Mouse (Mus musculus): ENCODE results near the gene Fgf16. TPM values are rescaled to one million over a fixed set of nuclear protein-coding genes. Genes with fewer than 3 reads are reported as not detected.

Gene Fgf16
- polyA plus RNA-seq (2014; fragmentation: Nextera tagmentation; extraction: Ambion mirVana), result 0.13 and 0.29 TPM in 2 replicates

DNA sequence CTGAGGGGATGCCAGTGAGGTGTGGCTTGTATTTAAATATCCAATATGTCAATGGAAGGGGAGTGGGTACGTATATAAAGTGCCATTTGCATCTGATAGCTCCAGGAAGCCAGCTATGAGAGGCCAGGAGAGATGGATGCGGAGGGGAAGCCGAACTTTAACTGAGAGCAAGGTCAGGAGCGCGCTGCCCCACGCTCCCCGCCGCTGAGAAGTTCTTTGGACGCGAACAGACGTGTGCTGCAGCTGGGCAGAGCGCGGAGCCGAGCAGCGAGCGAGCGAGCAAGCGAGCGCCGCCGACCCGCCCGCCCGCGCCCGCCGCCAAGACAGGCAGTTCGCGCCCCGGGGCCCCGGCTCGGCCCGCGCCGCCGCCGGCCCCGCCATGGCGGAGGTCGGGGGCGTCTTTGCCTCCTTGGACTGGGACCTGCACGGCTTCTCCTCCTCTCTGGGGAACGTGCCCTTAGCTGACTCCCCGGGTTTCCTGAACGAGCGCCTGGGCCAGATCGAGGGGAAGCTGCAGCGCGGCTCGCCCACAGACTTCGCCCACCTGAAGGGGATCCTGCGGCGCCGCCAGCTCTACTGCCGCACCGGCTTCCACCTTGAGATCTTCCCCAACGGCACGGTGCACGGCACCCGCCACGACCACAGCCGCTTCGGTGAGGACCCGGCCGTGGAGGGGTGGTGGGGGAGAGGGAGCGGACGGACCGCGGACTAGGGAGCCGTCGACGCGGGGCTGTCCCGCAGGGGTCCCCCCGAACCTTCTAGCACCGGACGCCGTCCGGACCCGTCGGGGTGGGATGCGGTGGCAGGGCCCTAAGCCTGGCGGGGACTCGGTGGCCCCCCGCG lies at the start of gene Fgf16:
Gene Fgf16 (plus strand): TSS at position 118 of the 843 bp plus-strand sequence.
- H3K4me3 ChIP-seq (ENCODE audit: low read depth, low read length), result peak within 1 kb of the TSS; percentile 30
- H3K27ac ChIP-seq (replicated peaks; ENCODE audit: low read depth, low read length), result no peak within 1 kb of the TSS
- H3K9me3 ChIP-seq (replicated peaks; ENCODE audit: control insufficient read depth, low read length), result no peaks in the 10 kb centered on the region
- ATAC-seq (replicated peaks; ENCODE audit: insufficient number of reproducible peaks, low FRiP score, low TSS enrichment, low read depth) (no peak), DNase-seq (ENCODE audit: low spot score) (peak; percentile 2)
- H3K27me3 ChIP-seq (ENCODE audit: control insufficient read depth, insufficient read depth, low read length), result peaks cover 28% of the 10 kb centered on the region
- H3K4me1 ChIP-seq (ENCODE audit: control insufficient read depth, insufficient read depth, low read length), result no peaks in the 10 kb centered on the region; the same call in 1 of the 2 replicates
- WGBS, result 17% methylated on average over 50 of the region's 86 CpGs
- H3K36me3 ChIP-seq (replicated peaks; ENCODE audit: control insufficient read depth, insufficient read depth, low read depth, low read length), result no peaks in the 10 kb centered on the region
- H3K4me2 ChIP-seq (ENCODE audit: low read depth, low read length), result peak within 1 kb of the TSS; percentile 56
- peak within 1 kb of the TSS; percentile 13; the same call in 1 of the 2 replicates for H3K9ac ChIP-seq (replicated peaks; ENCODE audit: low read length)

GRCm38 (mm10) chrX:105714740-105715139 lies 49.3 kb upstream of the Fgf16 start:
- no peak overlapping the region for H3K27ac ChIP-seq (replicated peaks; ENCODE audit: low read depth, low read length)
- no peaks in the 10 kb centered on the region for H3K4me1 ChIP-seq (ENCODE audit: control insufficient read depth, insufficient read depth, low read length)
- H3K4me2 ChIP-seq (ENCODE audit: low read depth, low read length), result no peak overlapping the region
- DNase-seq (ENCODE audit: low spot score), result no peak
- no peak for ATAC-seq (replicated peaks; ENCODE audit: insufficient number of reproducible peaks, low FRiP score, low TSS enrichment, low read depth)
- 84% methylated on average over 4 of the region's 4 CpGs for WGBS
- H3K9ac ChIP-seq (replicated peaks; ENCODE audit: low read length), result no peak overlapping the region
- H3K4me3 ChIP-seq (ENCODE audit: low read depth, low read length), result no peak overlapping the region
- no peaks in the 10 kb centered on the region for H3K9me3 ChIP-seq (replicated peaks; ENCODE audit: control insufficient read depth, low read length)
- H3K36me3 ChIP-seq (replicated peaks; ENCODE audit: control insufficient read depth, insufficient read depth, low read depth, low read length), result no peaks in the 10 kb centered on the region
- H3K27me3 ChIP-seq (ENCODE audit: control insufficient read depth, insufficient read depth, low read length), result no peaks in the 10 kb centered on the region

DNA sequence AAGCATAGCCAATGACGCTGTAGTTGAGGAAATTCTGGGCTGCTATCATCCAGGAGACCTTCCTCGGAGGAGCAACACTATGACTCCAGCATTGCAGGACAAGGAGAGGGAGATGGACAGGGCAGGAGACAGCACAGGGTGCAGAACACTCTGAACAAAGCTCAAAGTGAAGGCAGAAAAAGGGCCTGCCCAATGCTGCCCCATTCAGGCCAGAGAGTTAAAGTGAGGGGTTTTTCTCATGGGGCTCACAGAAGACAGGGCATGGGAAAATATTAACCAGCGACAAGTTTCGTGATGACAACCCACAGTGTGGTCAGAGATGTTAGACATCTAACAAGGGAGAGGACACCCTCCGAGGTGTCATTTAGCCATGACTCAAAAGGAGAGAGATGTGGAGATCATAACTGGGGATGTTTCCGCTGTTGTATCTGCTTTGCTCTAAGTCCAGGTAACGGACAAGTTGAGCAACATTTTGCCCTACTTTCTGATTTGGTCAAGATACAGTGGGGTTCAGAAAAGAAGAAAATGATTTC lies 48.2 kb upstream of the Fgf16 start:
- Histone ChIP-seq H3K9me3 (replicated peaks; ENCODE audit: control insufficient read depth, low read length) (no peaks in the 10 kb centered on the region), H3K27me3 (ENCODE audit: control insufficient read depth, insufficient read depth, low read length) (no peaks in the 10 kb centered on the region), H3K36me3 (replicated peaks; ENCODE audit: control insufficient read depth, insufficient read depth, low read depth, low read length) (no peaks in the 10 kb centered on the region)

DNA sequence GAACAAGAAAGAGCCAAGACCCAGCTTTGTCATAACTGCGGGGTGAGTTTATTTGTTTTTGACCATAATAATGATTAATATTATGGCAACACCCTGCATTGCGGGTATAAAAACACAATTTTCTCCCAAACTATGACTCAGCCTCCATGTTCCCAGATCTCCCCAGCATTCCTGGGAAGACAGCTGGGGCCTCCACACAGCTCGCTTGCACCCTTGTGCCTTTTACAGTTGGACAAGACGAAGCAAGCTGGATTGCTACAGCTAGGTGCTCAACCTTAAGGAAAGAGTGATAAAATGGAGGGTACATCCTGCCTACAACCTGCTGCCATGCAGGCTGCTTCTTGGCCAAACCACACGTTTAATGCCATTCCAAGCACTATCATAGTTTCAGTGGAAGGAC lies 45.7 kb upstream of the Fgf16 start:
- H3K27ac ChIP-seq (replicated peaks; ENCODE audit: low read depth, low read length), result no peak overlapping the region
- no peak for DNase-seq (ENCODE audit: low spot score)
- no peak for ATAC-seq (replicated peaks; ENCODE audit: insufficient number of reproducible peaks, low FRiP score, low TSS enrichment, low read depth)
- no peak overlapping the region for H3K4me3 ChIP-seq (ENCODE audit: low read depth, low read length)
- H3K9ac ChIP-seq (replicated peaks; ENCODE audit: low read length), result no peak overlapping the region
- 87% methylated on average over 5 of the region's 5 CpGs for WGBS
- no peaks in the 10 kb centered on the region for H3K27me3 ChIP-seq (ENCODE audit: control insufficient read depth, insufficient read depth, low read length)
- no peak overlapping the region for H3K4me2 ChIP-seq (ENCODE audit: low read depth, low read length)
- no peaks in the 10 kb centered on the region for H3K36me3 ChIP-seq (replicated peaks; ENCODE audit: control insufficient read depth, insufficient read depth, low read depth, low read length)
- H3K9me3 ChIP-seq (replicated peaks; ENCODE audit: control insufficient read depth, low read length), result no peaks in the 10 kb centered on the region
- H3K4me1 ChIP-seq (ENCODE audit: control insufficient read depth, insufficient read depth, low read length), result no peaks in the 10 kb centered on the region

More for the DNA sequence above, 48.2 kb upstream of the Fgf16 start:
- Histone ChIP-seq H3K4me2 (ENCODE audit: low read depth, low read length) (no peak overlapping the region), H3K27ac (replicated peaks; ENCODE audit: low read depth, low read length) (no peak overlapping the region), H3K4me3 (ENCODE audit: low read depth, low read length) (no peak overlapping the region), H3K4me1 (ENCODE audit: control insufficient read depth, insufficient read depth, low read length) (no peaks in the 10 kb centered on the region), H3K9ac (replicated peaks; ENCODE audit: low read length) (no peak overlapping the region)
- ATAC-seq (replicated peaks; ENCODE audit: insufficient number of reproducible peaks, low FRiP score, low TSS enrichment, low read depth) (no peak), DNase-seq (ENCODE audit: low spot score) (no peak)
- WGBS, result 86% methylated on average over 7 of the region's 7 CpGs

- H3K9me3 ChIP-seq (replicated peaks; ENCODE audit: control insufficient read depth, low read length), result no peaks in the 10 kb centered on the region
- WGBS, result 91% methylated on average over 5 of the region's 5 CpGs
- H3K4me1 ChIP-seq (ENCODE audit: control insufficient read depth, insufficient read depth, low read length), result no peaks in the 10 kb centered on the region
- no peak overlapping the region for H3K9ac ChIP-seq (replicated peaks; ENCODE audit: low read length)
- no peaks in the 10 kb centered on the region for H3K27me3 ChIP-seq (ENCODE audit: control insufficient read depth, insufficient read depth, low read length)
- no peak overlapping the region for H3K4me2 ChIP-seq (ENCODE audit: low read depth, low read length)
- no peaks in the 10 kb centered on the region for H3K36me3 ChIP-seq (replicated peaks; ENCODE audit: control insufficient read depth, insufficient read depth, low read depth, low read length)
- ATAC-seq (replicated peaks; ENCODE audit: insufficient number of reproducible peaks, low FRiP score, low TSS enrichment, low read depth), result no peak
- no peak for DNase-seq (ENCODE audit: low spot score)
- no peak overlapping the region for H3K4me3 ChIP-seq (ENCODE audit: low read depth, low read length)
- no peak overlapping the region for H3K27ac ChIP-seq (replicated peaks; ENCODE audit: low read depth, low read length)
Observed at GRCm38 (mm10) chrX:105718943-105719342, 45.1 kb upstream of the Fgf16 start.

DNA sequence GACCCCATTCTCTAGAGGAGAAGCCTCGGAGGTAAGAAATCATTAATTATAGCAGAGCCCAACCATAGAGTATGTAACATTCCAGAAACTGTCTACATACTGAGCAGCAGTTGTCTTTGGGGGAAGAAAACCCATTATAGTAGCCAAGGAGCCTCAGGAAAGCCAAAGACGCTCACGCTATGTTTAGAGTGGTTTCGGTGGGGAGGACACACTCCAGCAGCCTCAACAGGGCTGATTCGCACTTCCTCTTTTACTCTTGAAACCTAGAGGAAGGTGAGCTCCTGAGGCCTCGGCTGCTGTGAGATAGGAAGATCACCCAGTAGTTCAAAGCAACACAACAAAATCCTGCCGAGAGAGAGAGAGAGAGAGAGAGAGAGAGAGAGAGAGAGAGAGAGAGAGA lies 39.9 kb upstream of the Fgf16 start:
- Histone ChIP-seq H3K36me3 (replicated peaks; ENCODE audit: control insufficient read depth, insufficient read depth, low read depth, low read length) (no peaks in the 10 kb centered on the region), H3K27ac (replicated peaks; ENCODE audit: low read depth, low read length) (no peak overlapping the region), H3K9me3 (replicated peaks; ENCODE audit: control insufficient read depth, low read length) (no peaks in the 10 kb centered on the region), H3K4me3 (ENCODE audit: low read depth, low read length) (no peak overlapping the region), H3K9ac (replicated peaks; ENCODE audit: low read length) (no peak overlapping the region), H3K4me2 (ENCODE audit: low read depth, low read length) (no peak overlapping the region), H3K27me3 (ENCODE audit: control insufficient read depth, insufficient read depth, low read length) (no peaks in the 10 kb centered on the region), H3K4me1 (ENCODE audit: control insufficient read depth, insufficient read depth, low read length) (no peaks in the 10 kb centered on the region)
- 84% methylated on average over 7 of the region's 7 CpGs for WGBS
- ATAC-seq (replicated peaks; ENCODE audit: insufficient number of reproducible peaks, low FRiP score, low TSS enrichment, low read depth), result no peak
- no peak for DNase-seq (ENCODE audit: low spot score)

DNA sequence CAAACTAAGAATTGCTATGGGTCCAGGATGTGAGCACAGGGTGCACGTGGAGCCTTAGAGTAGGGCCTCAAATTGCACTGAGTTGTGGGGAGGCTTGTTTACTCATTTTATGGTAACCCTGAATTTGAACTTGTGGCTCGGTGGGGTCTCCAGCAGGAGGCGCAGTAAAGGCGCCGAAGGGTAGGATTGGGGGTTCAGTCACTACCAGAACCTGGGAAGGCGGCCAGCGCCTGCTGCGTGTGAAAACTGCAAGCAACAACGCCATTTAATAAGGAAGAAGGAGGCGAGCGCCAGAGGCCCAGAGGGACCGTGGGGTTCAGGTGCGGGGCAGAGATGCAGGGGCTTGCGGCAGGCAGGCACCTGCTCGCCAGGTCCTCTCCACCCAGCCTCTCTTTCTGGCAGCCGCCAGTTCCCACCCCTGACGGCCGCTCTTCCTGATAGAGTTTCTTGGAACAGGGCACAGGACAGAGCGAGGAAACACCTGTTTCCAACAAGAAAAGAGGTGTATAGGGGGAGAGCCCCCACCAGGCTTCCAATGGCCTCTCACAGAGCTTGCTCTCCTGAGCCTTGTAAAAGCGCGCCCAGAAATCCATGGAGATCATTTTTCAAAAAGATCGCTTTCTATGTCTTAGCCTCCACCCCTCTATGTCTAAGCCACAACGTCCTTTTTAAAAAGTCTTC lies 1.1 kb upstream of the Fgf16 start:
- WGBS, result 22% methylated on average over 22 of the region's 23 CpGs
- no peak overlapping the region; the same call in 1 of the 2 replicates for H3K4me2 ChIP-seq (ENCODE audit: low read depth, low read length)
- H3K9ac ChIP-seq (replicated peaks; ENCODE audit: low read length), result no peak overlapping the region
- peak; percentile 9 for DNase-seq (ENCODE audit: low spot score)
- H3K36me3 ChIP-seq (replicated peaks; ENCODE audit: control insufficient read depth, insufficient read depth, low read depth, low read length), result no peaks in the 10 kb centered on the region
- H3K4me1 ChIP-seq (ENCODE audit: control insufficient read depth, insufficient read depth, low read length), result no peaks in the 10 kb centered on the region; the same call in 1 of the 2 replicates
- H3K9me3 ChIP-seq (replicated peaks; ENCODE audit: control insufficient read depth, low read length), result no peaks in the 10 kb centered on the region
- no peak; the same call in 1 of the 2 replicates for ATAC-seq (replicated peaks; ENCODE audit: insufficient number of reproducible peaks, low FRiP score, low TSS enrichment, low read depth)
- H3K4me3 ChIP-seq (ENCODE audit: low read depth, low read length), result no peak overlapping the region
- peaks cover 28% of the 10 kb centered on the region for H3K27me3 ChIP-seq (ENCODE audit: control insufficient read depth, insufficient read depth, low read length)
- H3K27ac ChIP-seq (replicated peaks; ENCODE audit: low read depth, low read length), result no peak overlapping the region

Data from embryonic facial prominence, embryonic 11.5 days (tissue).